Mouse (Mus musculus) lung, embryonic 16.5 days (tissue): Measurements from ENCODE around the gene Mettl23. TPM values are rescaled to one million over a fixed set of nuclear protein-coding genes. Genes with fewer than 3 reads are reported as not detected.
"Not testable (repeated sequence)": the region's sequence is repeated elsewhere in the genome, so short reads cannot be mapped to it uniquely, and the experiment has no call there.

Experiments
- ATAC-seq: fragments of 200-750 bp; cut with Nextera tagmentation; 2 replicates; pipeline ENCODE4 v1.8.0; 2017; ENCODE audit warnings: low read depth, mild to moderate bottlenecking, moderate library complexity
- H3K27ac ChIP-seq: fragments of 300-500 bp; sonication (generic); 2 replicates; pipeline ENCODE4 v1.5.1; 2014; ENCODE audit warnings: mild to moderate bottlenecking, control low read depth, low read length
- H3K27me3 ChIP-seq: fragments of 300-500 bp; sonication (generic); 2 replicates; pipeline ENCODE4 v1.6.1; 2014; ENCODE audit warnings: low read depth, low read length, mixed read lengths; ENCODE audit not compliant: control insufficient read depth, insufficient read depth
- H3K36me3 ChIP-seq: fragments of 300-500 bp; sonication (generic); 2 replicates; pipeline ENCODE4 v1.6.1; 2014; ENCODE audit warnings: low read length; ENCODE audit not compliant: control insufficient read depth, insufficient read depth
- H3K4me1 ChIP-seq: fragments of 300-500 bp; sonication (generic); replicated peaks from 2 replicates; pipeline ENCODE4 v1.6.1; 2014; ENCODE audit warnings: low read length, mixed read lengths; ENCODE audit not compliant: control insufficient read depth, insufficient read depth
- H3K4me2 ChIP-seq: fragments of 300-500 bp; sonication (generic); 2 replicates; pipeline ENCODE4 v1.6.1; 2014; ENCODE audit warnings: low read depth, low read length, control low read depth
- H3K4me3 ChIP-seq: fragments of 300-500 bp; sonication (generic); 2 replicates; pipeline ENCODE4 v1.5.1; 2014; ENCODE audit warnings: mild to moderate bottlenecking, low read length, control low read depth
- H3K9ac ChIP-seq: fragments of 300-500 bp; sonication (generic); 2 replicates; pipeline ENCODE4 v1.6.1; 2014; ENCODE audit warnings: low read length, control low read depth
- H3K9me3 ChIP-seq: fragments of 300-500 bp; sonication (generic); 2 replicates; pipeline ENCODE4 v1.6.1; 2016; ENCODE audit warnings: low read length; ENCODE audit not compliant: control insufficient read depth
- WGBS: fragments of 180-500 bp; shearing (Covaris S2); extraction: QIAGEN DNeasy Blood & Tissue Kit; methylation state at CpG from one replicate; pipeline ENCODE4 v1.1.7; 2014; 5-methylcytosine and 5-hydroxymethylcytosine counted together
- polyA plus RNA-seq: library from polyadenylated mRNA; unstranded; fragments of >200 nt; fragmentation: Nextera tagmentation; extraction: Ambion mirVana; gene quantifications from 2 replicates; pipeline ENCODE4 v1.2.1, GENCODE M21; 2015

Mettl23 gene
- polyA plus RNA-seq, 1 experiment from 2014 or later: 53.5 TPM

- Histone ChIP-seq H3K4me3 (no peak overlapping the region), H3K9me3 (no peaks in the 10 kb centered on the region), H3K4me1 (peaks cover 28% of the 10 kb centered on the region), H3K9ac (peak overlapping the region; percentile 95; the same call in 1 of the 2 replicates), H3K27me3 (no peaks in the 10 kb centered on the region), H3K36me3 (peaks cover 43% of the 10 kb centered on the region), H3K4me2 (peak overlapping the region; percentile 18), H3K27ac (no peak overlapping the region)
- 83% methylated on average over 4 of the region's 4 CpGs for WGBS
- no peak for ATAC-seq
Measured at GRCm38 (mm10) chr11:116840748-116841147, 2.3 kb upstream of the Mettl23 start.

- Histone ChIP-seq H3K9me3 (no peaks in the 10 kb centered on the region), H3K9ac (peak overlapping the region; percentile 95), H3K4me3 (peak overlapping the region; percentile 87), H3K4me1 (peaks cover 28% of the 10 kb centered on the region), H3K27ac (peak overlapping the region; percentile 99), H3K27me3 (no peaks in the 10 kb centered on the region), H3K4me2 (peak overlapping the region; percentile 68), H3K36me3 (peaks cover 31% of the 10 kb centered on the region)
- ATAC-seq: peak; percentile 65
- WGBS: under 1% methylated on average over 73 of the region's 73 CpGs
Measured at GRCm38 (mm10) chr11:116842531-116843260, 382 bp upstream of the Mettl23 start.

GRCm38 (mm10) chr11:116846593-116847181 is 3.6 kb downstream of the Mettl23 start:
- no peak overlapping the region for H3K9ac ChIP-seq
- WGBS: 72% methylated on average over 4 of the region's 4 CpGs
- H3K4me1 ChIP-seq: peaks cover 18% of the 10 kb centered on the region
- no peak overlapping the region for H3K27ac ChIP-seq
- no peak overlapping the region for H3K4me3 ChIP-seq
- no peak for ATAC-seq
- H3K27me3 ChIP-seq: no peaks in the 10 kb centered on the region
- no peaks in the 10 kb centered on the region for H3K9me3 ChIP-seq
- peaks cover 28% of the 10 kb centered on the region for H3K36me3 ChIP-seq
- no peak overlapping the region for H3K4me2 ChIP-seq

- Histone ChIP-seq H3K9me3 (no peaks in the 10 kb centered on the region), H3K27me3 (no peaks in the 10 kb centered on the region), H3K9ac (no peak overlapping the region), H3K4me3 (no peak overlapping the region), H3K36me3 (peaks cover 28% of the 10 kb centered on the region), H3K4me1 (peaks cover 15% of the 10 kb centered on the region), H3K4me2 (no peak overlapping the region), H3K27ac (no peak overlapping the region)
- no peak for ATAC-seq
- WGBS: 86% methylated on average over 3 of the region's 3 CpGs
Measured at GRCm38 (mm10) chr11:116847187-116848085, 4.4 kb downstream of the Mettl23 start.

GRCm38 (mm10) chr11:116848086-116848876 is 5.2 kb downstream of the Mettl23 start:
- H3K9me3 ChIP-seq: no peaks in the 10 kb centered on the region
- H3K27me3 ChIP-seq: no peaks in the 10 kb centered on the region
- H3K4me2 ChIP-seq: no peak overlapping the region
- 65% methylated on average over 5 of the region's 5 CpGs for WGBS
- peaks cover 28% of the 10 kb centered on the region for H3K36me3 ChIP-seq
- no peak overlapping the region for H3K27ac ChIP-seq
- no peak for ATAC-seq
- no peak overlapping the region for H3K9ac ChIP-seq
- H3K4me1 ChIP-seq: peaks cover 15% of the 10 kb centered on the region
- H3K4me3 ChIP-seq: no peak overlapping the region

GRCm38 (mm10) chr11:116848877-116849178 is 5.8 kb downstream of the Mettl23 start:
- not testable (repeated sequence) for H3K4me3 ChIP-seq, H3K27ac ChIP-seq, H3K9ac ChIP-seq, H3K4me2 ChIP-seq, H3K9me3 ChIP-seq, H3K27me3 ChIP-seq, ATAC-seq
- Histone ChIP-seq H3K36me3 (peaks cover 28% of the 10 kb centered on the region), H3K4me1 (peaks cover 15% of the 10 kb centered on the region)
- 73% methylated on average over 2 of the region's 2 CpGs for WGBS

- H3K27me3 ChIP-seq: no peaks in the 10 kb centered on the region
- no peak for ATAC-seq
- no peak overlapping the region for H3K9ac ChIP-seq
- no peak overlapping the region for H3K27ac ChIP-seq
- no peak overlapping the region for H3K4me3 ChIP-seq
- peaks cover 28% of the 10 kb centered on the region for H3K36me3 ChIP-seq
- no peaks in the 10 kb centered on the region for H3K9me3 ChIP-seq
- H3K4me2 ChIP-seq: no peak overlapping the region
- H3K4me1 ChIP-seq: peaks cover 12% of the 10 kb centered on the region
Measured at GRCm38 (mm10) chr11:116849587-116849986, 6.5 kb downstream of the Mettl23 start.

- Histone ChIP-seq H3K9ac (no peak overlapping the region), H3K9me3 (no peaks in the 10 kb centered on the region), H3K4me1 (peaks cover 16% of the 10 kb centered on the region), H3K27ac (no peak overlapping the region), H3K27me3 (no peaks in the 10 kb centered on the region), H3K4me3 (peak overlapping the region; percentile 33), H3K36me3 (peaks cover 28% of the 10 kb centered on the region), H3K4me2 (peak overlapping the region; percentile 80)
- ATAC-seq: no peak
- WGBS: 38% methylated on average over 4 of the region's 4 CpGs
Measured at GRCm38 (mm10) chr11:116850085-116850484, 7.0 kb downstream of the Mettl23 start.
